Mouse (Mus musculus) embryonic facial prominence, embryonic 13.5 days (tissue): ENCODE data around the gene Aldh16a1. TPM values are rescaled to one million over a fixed set of nuclear protein-coding genes. Genes with fewer than 3 reads are reported as not detected.

Experiments
- ATAC-seq: fragments of 200-750 bp; cut with Nextera tagmentation; 2 replicates; pipeline ENCODE4 v1.8.0; 2017; ENCODE audit warnings: low read depth; ENCODE audit not compliant: insufficient number of reproducible peaks, insufficient read depth, low FRiP score, low TSS enrichment
- H3K27ac ChIP-seq: fragments of 300-500 bp; sonication (generic); 2 replicates; pipeline ENCODE4 v1.5.1; 2015; ENCODE audit warnings: moderate library complexity, mild to moderate bottlenecking, inconsistent platforms
- H3K27me3 ChIP-seq: fragments of 300-500 bp; sonication (generic); 2 replicates; pipeline ENCODE4 v1.6.1; 2015; ENCODE audit warnings: mild to moderate bottlenecking, inconsistent platforms
- H3K36me3 ChIP-seq: fragments of 300-500 bp; sonication (generic); 2 replicates; pipeline ENCODE4 v1.6.1; 2015; ENCODE audit warnings: mild to moderate bottlenecking, inconsistent platforms
- H3K4me1 ChIP-seq: fragments of 300-500 bp; sonication (generic); 2 replicates; pipeline ENCODE4 v1.6.1; 2015; ENCODE audit warnings: inconsistent platforms
- H3K4me2 ChIP-seq: fragments of 300-500 bp; sonication (generic); 2 replicates; pipeline ENCODE4 v1.6.1; 2015; ENCODE audit warnings: moderate library complexity, mild to moderate bottlenecking, inconsistent platforms
- H3K4me3 ChIP-seq: fragments of 300-500 bp; sonication (generic); 2 replicates; pipeline ENCODE4 v1.5.1; 2015; ENCODE audit warnings: mild to moderate bottlenecking, inconsistent platforms
- H3K9ac ChIP-seq: fragments of 300-500 bp; sonication (generic); 2 replicates; pipeline ENCODE4 v1.6.1; 2015; ENCODE audit warnings: mild to moderate bottlenecking, inconsistent platforms
- H3K9me3 ChIP-seq: fragments of 300-500 bp; sonication (generic); 2 replicates; pipeline ENCODE4 v1.6.1; 2016; ENCODE audit warnings: inconsistent platforms
- WGBS: fragments of 180-500 bp; shearing (Covaris S2); methylation state at CpG from one replicate; pipeline ENCODE4 v1.1.7; 2015; ENCODE audit warnings: mixed read lengths; 5-methylcytosine and 5-hydroxymethylcytosine counted together
- polyA plus RNA-seq: library from polyadenylated mRNA; unstranded; fragments of >200 nt; fragmentation: Nextera tagmentation; extraction: Ambion mirVana; gene quantifications from 2 replicates; pipeline ENCODE4 v1.2.1, GENCODE M21; 2015

The Aldh16a1 gene
- polyA plus RNA-seq, 1 experiment from 2014 or later = 52.0 TPM

DNA sequence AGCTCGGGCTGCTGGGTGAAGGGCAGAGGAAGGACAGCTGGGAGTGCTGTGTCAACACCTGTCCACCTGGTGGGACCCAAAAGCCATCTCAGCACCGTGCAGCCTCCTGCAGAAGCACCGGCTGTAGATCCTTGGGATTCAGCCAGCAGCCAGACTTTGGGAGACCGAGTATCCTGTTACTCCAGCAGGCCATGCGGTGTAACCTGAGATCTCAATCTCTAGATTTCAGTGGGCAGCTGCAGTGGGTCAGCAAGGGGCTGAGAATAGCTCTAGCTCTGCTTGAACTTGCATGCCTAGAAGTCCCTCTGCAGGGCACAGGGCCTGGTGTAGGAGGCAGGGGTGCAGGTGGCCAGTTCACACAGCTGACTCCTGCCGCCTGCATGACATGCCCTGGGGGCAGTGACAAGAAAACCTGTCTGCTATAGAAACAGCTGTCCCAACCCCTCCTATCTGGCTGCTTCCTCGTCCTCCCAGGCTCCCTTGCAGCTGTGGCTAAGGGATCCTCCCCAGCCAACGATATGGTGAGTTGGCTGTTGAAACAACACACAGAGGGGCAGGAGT lies 37.5 kb upstream of the Aldh16a1 start:
- no peaks in the 10 kb centered on the region for H3K36me3 ChIP-seq
- H3K27me3 ChIP-seq = peaks cover 38% of the 10 kb centered on the region
- H3K27ac ChIP-seq = peak overlapping the region; percentile 53; the same call in 1 of the 2 replicates
- no peak overlapping the region for H3K4me3 ChIP-seq
- 5% methylated on average over 8 of the region's 8 CpGs for WGBS
- ATAC-seq = peak; percentile 20; the same call in 1 of the 2 replicates
- H3K4me1 ChIP-seq = peaks cover 9% of the 10 kb centered on the region; the same call in 1 of the 2 replicates
- H3K4me2 ChIP-seq = no peak overlapping the region
- peak overlapping the region; percentile 57 for H3K9ac ChIP-seq
- no peaks in the 10 kb centered on the region for H3K9me3 ChIP-seq

DNA sequence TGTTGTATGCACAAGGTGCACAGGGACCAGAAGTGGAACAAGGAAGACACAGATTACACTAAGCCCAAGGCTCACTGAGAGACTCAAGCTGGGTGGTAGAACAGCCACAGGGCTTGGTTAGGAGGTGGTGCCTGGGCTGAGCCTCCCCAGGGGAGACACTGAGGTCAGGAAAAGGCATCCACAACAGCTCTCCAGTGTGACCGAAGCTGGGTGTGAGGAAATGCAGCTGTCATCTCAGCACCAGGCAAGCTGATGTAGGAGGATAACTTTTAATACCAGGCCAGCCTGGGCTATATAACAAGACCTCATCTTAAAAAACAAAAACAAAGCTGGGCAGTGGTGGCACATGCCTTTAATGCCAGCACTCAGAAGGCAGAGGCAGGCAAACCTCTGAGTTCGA lies 36.8 kb upstream of the Aldh16a1 start:
- Histone ChIP-seq H3K4me2 (no peak overlapping the region), H3K9me3 (no peaks in the 10 kb centered on the region), H3K27ac (no peak overlapping the region), H3K27me3 (peaks cover 45% of the 10 kb centered on the region), H3K4me1 (peaks cover 9% of the 10 kb centered on the region; the same call in 1 of the 2 replicates), H3K36me3 (no peaks in the 10 kb centered on the region), H3K9ac (no peak overlapping the region), H3K4me3 (no peak overlapping the region)
- no peak for ATAC-seq
- 65% methylated on average over 2 of the region's 2 CpGs for WGBS

DNA sequence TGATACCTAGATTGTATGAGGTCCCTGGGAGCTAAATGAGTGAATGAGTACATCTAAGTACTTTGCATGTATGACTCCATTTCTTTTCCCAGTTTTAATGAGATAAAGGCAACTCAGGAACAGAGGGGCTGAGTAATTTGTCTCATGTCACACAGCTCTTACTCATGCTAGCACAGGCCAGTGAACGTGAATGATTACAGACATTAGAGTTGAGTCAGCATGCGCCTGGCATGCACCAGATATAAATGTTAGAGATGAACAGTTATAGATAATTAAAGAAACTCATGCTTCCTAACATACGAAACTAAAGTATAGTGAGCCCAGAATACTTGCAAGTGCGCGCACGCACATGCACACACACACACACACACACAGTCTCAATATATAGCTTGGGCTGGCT lies 35.8 kb upstream of the Aldh16a1 start:
- ATAC-seq = no peak
- no peak overlapping the region for H3K4me3 ChIP-seq
- 89% methylated on average over 6 of the region's 6 CpGs for WGBS

DNA sequence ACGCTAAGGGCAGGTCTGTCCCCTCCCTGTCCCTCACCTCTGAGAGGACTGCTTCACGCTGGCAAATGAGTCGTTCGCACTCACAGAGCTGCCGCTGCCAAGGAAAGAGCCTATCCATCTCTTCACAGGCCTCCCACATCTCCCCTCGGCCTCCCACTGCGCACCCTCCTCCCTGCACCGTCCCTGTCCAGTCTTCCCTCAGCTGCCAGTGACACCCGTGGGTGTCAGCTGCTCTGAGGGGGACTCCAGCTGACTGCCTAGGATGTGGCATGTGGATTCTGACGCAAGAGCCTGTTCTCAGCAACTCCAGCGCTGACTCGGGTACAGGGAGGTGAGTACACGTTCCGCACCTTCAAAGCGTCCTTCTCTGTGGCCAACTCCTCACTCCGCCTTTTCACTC lies 35.2 kb upstream of the Aldh16a1 start:
- whole genome bisulfite sequencing = 63% methylated on average over 16 of the region's 16 CpGs
- no peak overlapping the region for H3K4me2 ChIP-seq
- H3K4me1 ChIP-seq = peaks cover 9% of the 10 kb centered on the region; the same call in 1 of the 2 replicates
- no peaks in the 10 kb centered on the region for H3K36me3 ChIP-seq
- H3K9ac ChIP-seq = no peak overlapping the region
- no peak for ATAC-seq
- H3K9me3 ChIP-seq = no peaks in the 10 kb centered on the region
- peaks cover 60% of the 10 kb centered on the region for H3K27me3 ChIP-seq
- no peak overlapping the region for H3K27ac ChIP-seq
- no peak overlapping the region for H3K4me3 ChIP-seq

More for the DNA sequence above, 35.8 kb upstream of the Aldh16a1 start:
- Histone ChIP-seq H3K27me3 (peaks cover 55% of the 10 kb centered on the region), H3K4me2 (no peak overlapping the region), H3K27ac (no peak overlapping the region), H3K9me3 (no peaks in the 10 kb centered on the region), H3K4me1 (peaks cover 9% of the 10 kb centered on the region; the same call in 1 of the 2 replicates), H3K9ac (no peak overlapping the region), H3K36me3 (no peaks in the 10 kb centered on the region)

DNA sequence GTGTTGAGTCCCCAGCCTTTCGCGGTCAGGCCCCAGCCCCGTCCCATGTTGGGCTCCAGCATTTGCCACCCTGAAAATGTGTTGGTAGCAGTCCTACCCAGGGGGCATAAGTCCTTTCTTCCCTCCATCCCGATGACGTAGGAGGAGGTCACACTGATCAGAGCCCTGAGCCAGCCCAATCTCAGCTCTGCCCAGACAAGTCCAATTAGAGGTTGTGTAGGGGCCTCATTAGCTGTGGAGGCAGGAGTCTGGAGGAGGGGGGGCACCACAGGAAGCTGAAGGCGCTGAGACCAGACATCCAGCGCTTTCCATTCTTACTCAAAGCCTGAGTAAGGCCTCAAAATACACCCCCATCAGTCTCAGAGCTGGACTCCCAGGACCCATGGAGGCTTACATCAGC lies 31.5 kb upstream of the Aldh16a1 start:
- 57% methylated on average over 7 of the region's 7 CpGs for WGBS
- Histone ChIP-seq H3K9me3 (no peaks in the 10 kb centered on the region), H3K4me2 (no peak overlapping the region), H3K36me3 (no peaks in the 10 kb centered on the region), H3K27ac (no peak overlapping the region), H3K9ac (peak overlapping the region; percentile 36; the same call in 1 of the 2 replicates), H3K4me1 (peaks cover 10% of the 10 kb centered on the region; the same call in 1 of the 2 replicates), H3K4me3 (no peak overlapping the region), H3K27me3 (peaks cover 87% of the 10 kb centered on the region)
- no peak for ATAC-seq

DNA sequence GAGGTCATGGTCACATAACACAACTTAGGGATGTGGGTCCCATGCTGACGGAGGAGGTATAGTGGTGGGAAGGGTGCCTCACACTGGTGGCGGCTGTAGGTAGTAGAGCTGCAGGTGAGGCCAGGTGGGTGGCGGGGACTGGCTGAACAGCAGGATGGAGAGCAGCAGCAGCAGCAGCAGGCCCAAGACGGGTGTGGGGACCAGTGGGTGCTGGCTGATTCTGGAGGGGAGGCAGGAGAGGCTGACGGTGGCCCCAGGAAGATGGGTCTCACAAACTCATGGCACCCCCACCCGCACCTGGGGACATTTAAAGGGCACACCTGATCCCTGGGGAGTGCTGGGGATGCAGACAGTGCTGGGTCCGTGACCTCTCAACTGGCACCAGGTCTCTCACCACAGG lies 29.3 kb upstream of the Aldh16a1 start:
- ATAC-seq = no peak
- WGBS = 63% methylated on average over 7 of the region's 7 CpGs

DNA sequence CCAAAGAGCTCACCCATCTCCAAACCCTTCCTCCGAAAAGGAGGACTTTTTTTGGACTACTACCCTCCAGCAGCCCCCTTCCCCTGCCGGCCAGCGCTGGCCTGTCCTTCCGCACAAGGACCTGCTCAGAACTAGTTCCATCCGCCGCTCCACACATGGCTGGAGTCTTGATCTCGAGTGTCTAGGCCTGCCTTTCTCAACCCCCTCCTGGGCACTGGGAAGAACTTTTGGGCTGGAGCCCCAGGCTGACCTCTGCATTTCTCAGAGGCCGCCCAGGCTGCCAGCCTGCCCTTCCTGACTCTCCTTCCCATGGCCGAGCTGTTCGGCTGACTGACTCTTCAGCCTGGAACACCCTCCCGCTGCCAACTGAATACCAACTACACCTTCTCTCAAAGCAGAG lies 28.2 kb upstream of the Aldh16a1 start:
- ATAC-seq = no peak
- WGBS = 19% methylated on average over 11 of the region's 11 CpGs
- peak overlapping the region; percentile 58 for H3K9ac ChIP-seq

More for the DNA sequence above, 29.3 kb upstream of the Aldh16a1 start:
- Histone ChIP-seq H3K27ac (no peak overlapping the region), H3K36me3 (no peaks in the 10 kb centered on the region), H3K9me3 (no peaks in the 10 kb centered on the region), H3K4me1 (peaks cover 10% of the 10 kb centered on the region; the same call in 1 of the 2 replicates), H3K4me3 (no peak overlapping the region), H3K9ac (no peak overlapping the region), H3K4me2 (no peak overlapping the region), H3K27me3 (peaks cover 93% of the 10 kb centered on the region)

DNA sequence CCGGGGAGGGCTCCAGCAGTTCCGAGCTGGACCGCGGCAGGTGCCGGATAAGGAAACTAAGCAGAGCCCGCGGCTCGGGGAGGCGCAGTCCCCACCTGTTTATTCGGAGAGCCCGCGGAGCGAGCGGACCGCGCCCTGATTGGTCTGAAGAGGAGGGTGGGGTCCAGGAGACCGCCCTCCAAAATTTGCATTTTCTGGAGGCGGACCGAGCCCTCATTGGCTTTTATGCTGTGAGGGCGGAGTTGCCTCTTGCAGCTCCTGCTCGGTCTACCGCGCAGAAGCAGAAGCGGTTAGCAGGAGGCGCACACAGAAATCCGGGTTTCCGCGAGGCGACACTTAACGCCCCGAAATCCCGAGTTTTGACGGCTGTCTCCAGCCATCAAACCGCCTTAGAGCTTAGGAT lies 27.8 kb upstream of the Aldh16a1 start:
- H3K36me3 ChIP-seq = no peaks in the 10 kb centered on the region
- no peaks in the 10 kb centered on the region for H3K9me3 ChIP-seq
- H3K27ac ChIP-seq = no peak overlapping the region
- H3K27me3 ChIP-seq = peaks cover 99% of the 10 kb centered on the region
- H3K4me3 ChIP-seq = peak overlapping the region; percentile 36
- under 1% methylated on average over 34 of the region's 34 CpGs for WGBS
- H3K9ac ChIP-seq = peak overlapping the region; percentile 58
- H3K4me2 ChIP-seq = peak overlapping the region; percentile 61
- ATAC-seq = peak; percentile 73
- peaks cover 10% of the 10 kb centered on the region; the same call in 1 of the 2 replicates for H3K4me1 ChIP-seq

More for the DNA sequence above, 28.2 kb upstream of the Aldh16a1 start:
- peaks cover 10% of the 10 kb centered on the region; the same call in 1 of the 2 replicates for H3K4me1 ChIP-seq
- H3K9me3 ChIP-seq = no peaks in the 10 kb centered on the region
- no peaks in the 10 kb centered on the region for H3K36me3 ChIP-seq
- H3K4me2 ChIP-seq = peak overlapping the region; percentile 61
- no peak overlapping the region for H3K27ac ChIP-seq
- peak overlapping the region; percentile 36 for H3K4me3 ChIP-seq
- H3K27me3 ChIP-seq = peaks cover 95% of the 10 kb centered on the region

DNA sequence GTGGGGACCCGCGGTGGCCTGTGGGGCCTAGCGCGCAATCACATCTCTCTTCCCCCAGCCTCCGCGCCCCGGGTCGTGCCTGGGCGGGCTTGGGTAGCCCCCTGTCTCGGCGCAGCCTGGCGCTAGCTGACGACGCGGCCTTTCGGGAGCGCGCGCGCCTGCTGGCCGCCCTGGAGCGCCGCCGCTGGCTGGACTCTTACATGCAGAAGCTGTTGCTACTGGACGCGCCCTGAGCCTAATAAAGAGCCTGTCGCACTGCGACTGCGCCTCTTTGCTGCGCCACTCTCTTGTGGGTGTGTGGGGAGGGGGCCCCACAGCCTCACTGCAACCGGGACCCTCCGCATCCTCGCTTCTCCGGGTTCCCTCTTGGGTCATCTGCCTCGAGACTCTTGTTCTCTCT lies 27.2 kb upstream of the Aldh16a1 start:
- H3K4me3 ChIP-seq = 0 out of 2 replicates have a peak overlapping the region, but pooled peaks have one; percentile 13
- ATAC-seq = no peak
- WGBS = 6% methylated on average over 35 of the region's 35 CpGs
- peaks cover 99% of the 10 kb centered on the region for H3K27me3 ChIP-seq
- H3K27ac ChIP-seq = no peak overlapping the region
- no peaks in the 10 kb centered on the region for H3K36me3 ChIP-seq
- H3K9me3 ChIP-seq = no peaks in the 10 kb centered on the region
- peaks cover 14% of the 10 kb centered on the region for H3K4me1 ChIP-seq
- H3K4me2 ChIP-seq = 0 out of 2 replicates have a peak overlapping the region, but pooled peaks have one; percentile 16
- H3K9ac ChIP-seq = no peak overlapping the region

DNA sequence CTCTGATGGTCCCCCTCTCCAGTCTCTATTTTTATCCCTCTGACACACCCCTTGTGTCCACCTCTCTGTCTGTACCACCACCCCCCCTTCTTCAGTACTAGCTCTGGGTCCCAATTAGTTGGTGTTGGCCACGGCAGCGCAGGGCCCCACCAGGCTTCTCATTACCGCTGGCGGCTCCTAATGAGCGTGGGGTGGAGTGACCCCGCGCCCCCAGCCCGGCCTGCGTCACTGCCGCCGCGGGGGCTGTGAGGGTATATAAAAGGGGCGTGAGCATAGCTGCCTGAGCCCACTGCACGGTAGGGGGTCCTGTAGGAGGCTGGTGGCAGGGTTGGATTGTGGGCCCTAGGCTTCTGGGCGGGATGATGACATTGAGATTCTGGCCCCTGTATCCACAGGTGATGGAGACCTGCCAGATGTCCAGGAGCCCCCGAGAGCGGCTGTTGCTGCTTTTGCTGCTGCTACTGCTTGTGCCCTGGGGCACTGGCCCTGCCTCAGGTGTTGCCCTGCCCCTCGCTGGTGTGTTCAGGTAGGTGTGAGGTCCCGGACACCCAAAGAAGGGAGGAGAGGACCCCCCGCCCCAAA lies 26.6 kb upstream of the Aldh16a1 start, which contains the start of gene Pth2:
TSS of gene Pth2 (plus strand) at position 100 of the 582 bp plus-strand sequence.
- H3K27ac ChIP-seq = no peak within 1 kb of the TSS
- no peak within 1 kb of the TSS for H3K9ac ChIP-seq
- 0 out of 2 replicates have a peak within 1 kb of the TSS, but pooled peaks have one; percentile 13 for H3K4me3 ChIP-seq
- peaks cover 100% of the 10 kb centered on the region for H3K27me3 ChIP-seq
- 13% methylated on average over 20 of the region's 20 CpGs for WGBS
- H3K4me2 ChIP-seq = 0 out of 2 replicates have a peak within 1 kb of the TSS, but pooled peaks have one; percentile 16
- no peak for ATAC-seq
- peaks cover 20% of the 10 kb centered on the region for H3K4me1 ChIP-seq
- H3K36me3 ChIP-seq = no peaks in the 10 kb centered on the region
- no peaks in the 10 kb centered on the region for H3K9me3 ChIP-seq

DNA sequence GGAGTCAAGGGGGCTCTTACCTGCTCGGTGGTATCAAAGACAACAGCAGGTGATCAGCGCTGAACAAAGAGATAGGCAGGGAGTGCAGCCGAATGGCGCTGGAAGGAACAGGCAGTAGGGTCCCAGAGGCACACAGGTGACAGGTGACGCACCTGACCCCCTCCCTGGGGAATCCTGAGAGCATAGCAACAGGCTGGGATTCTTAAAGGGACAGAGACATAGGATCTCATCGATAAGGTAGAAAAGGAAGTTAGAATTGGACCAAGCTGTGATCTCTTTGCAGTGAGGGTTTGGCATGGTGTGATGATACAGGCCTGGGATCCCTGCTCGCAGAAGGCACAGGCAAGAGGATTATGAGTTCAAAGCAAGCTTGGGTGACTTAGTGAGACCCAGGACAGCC lies 25.1 kb upstream of the Aldh16a1 start, which contains the start of gene Gfy:
TSS of gene Gfy (minus strand) at position 101 of the 400 bp plus-strand sequence.
- peaks cover 100% of the 10 kb centered on the region for H3K27me3 ChIP-seq
- no peak within 1 kb of the TSS for H3K27ac ChIP-seq
- no peaks in the 10 kb centered on the region for H3K9me3 ChIP-seq
- H3K4me3 ChIP-seq = peak within 1 kb of the TSS; percentile 3; the same call in 1 of the 2 replicates
- no peak within 1 kb of the TSS for H3K9ac ChIP-seq
- no peak for ATAC-seq
- no peaks in the 10 kb centered on the region for H3K36me3 ChIP-seq
- WGBS = 22% methylated on average over 7 of the region's 7 CpGs
- peaks cover 30% of the 10 kb centered on the region for H3K4me1 ChIP-seq
- H3K4me2 ChIP-seq = no peak within 1 kb of the TSS
